Mouse (Mus musculus): ENCODE measurements around the gene Tpst2.

Gene Tpst2

GRCm38 (mm10) chr5:112282123-112282779 is 5.8 kb downstream of the Tpst2 start:
- DNase-seq (ENCODE audit: low spot score) = no peak

GRCm38 (mm10) chr5:112282780-112283482 is 6.4 kb downstream of the Tpst2 start:
- DNase-seq (ENCODE audit: low spot score) = no peak

GRCm38 (mm10) chr5:112283543-112284202 is 7.2 kb downstream of the Tpst2 start:
- no peak for DNase-seq (ENCODE audit: low spot score)

- DNase-seq (ENCODE audit: low spot score) = no peak
Observed at GRCm38 (mm10) chr5:112284203-112284582, 7.7 kb downstream of the Tpst2 start.

GRCm38 (mm10) chr5:112285548-112286085 is 9.1 kb downstream of the Tpst2 start:
- no peak for DNase-seq (ENCODE audit: low spot score)

GRCm38 (mm10) chr5:112286608-112286983 is 10.1 kb downstream of the Tpst2 start:
- DNase-seq (ENCODE audit: low spot score) = no peak

- DNase-seq (ENCODE audit: low spot score) = no peak
Observed at GRCm38 (mm10) chr5:112286984-112287641, 10.6 kb downstream of the Tpst2 start.

- DNase-seq (ENCODE audit: low spot score) = no peak
Observed at GRCm38 (mm10) chr5:112287652-112288051, 11.2 kb downstream of the Tpst2 start.

GRCm38 (mm10) chr5:112288193-112289141 is 12.0 kb downstream of the Tpst2 start:
- no peak for DNase-seq (ENCODE audit: low spot score)

GRCm38 (mm10) chr5:112289236-112289635 is 12.7 kb downstream of the Tpst2 start:
- no peak for DNase-seq (ENCODE audit: low spot score)

- no peak for DNase-seq (ENCODE audit: low spot score)
Observed at GRCm38 (mm10) chr5:112289819-112290535, 13.5 kb downstream of the Tpst2 start.

- DNase-seq (ENCODE audit: low spot score) = no peak
Observed at GRCm38 (mm10) chr5:112290536-112290880, 14.0 kb downstream of the Tpst2 start.

GRCm38 (mm10) chr5:112291866-112292265 is 15.4 kb downstream of the Tpst2 start:
- DNase-seq (ENCODE audit: low spot score) = no peak

- DNase-seq (ENCODE audit: low spot score) = no peak
Observed at GRCm38 (mm10) chr5:112292343-112292980, 16.0 kb downstream of the Tpst2 start.

- DNase-seq (ENCODE audit: low spot score) = no peak
Observed at GRCm38 (mm10) chr5:112293800-112294199, 17.3 kb downstream of the Tpst2 start.

GRCm38 (mm10) chr5:112294696-112295095 is 18.2 kb downstream of the Tpst2 start:
- no peak for DNase-seq (ENCODE audit: low spot score)

- DNase-seq (ENCODE audit: low spot score) = no peak
Observed at GRCm38 (mm10) chr5:112295162-112295561, 18.7 kb downstream of the Tpst2 start.

GRCm38 (mm10) chr5:112295564-112295963 is 19.1 kb downstream of the Tpst2 start:
- no peak for DNase-seq (ENCODE audit: low spot score)

GRCm38 (mm10) chr5:112296404-112297181 is 20.1 kb downstream of the Tpst2 start:
- no peak for DNase-seq (ENCODE audit: low spot score)

Measured in layer of hippocampus, adult 9-10 months (tissue).